Mouse (Mus musculus) thymus, adult 2 months (tissue): ENCODE results near the gene Glis3.

ENCODE experiments used
- CTCF ChIP-seq: fragments of 200-500 bp; IDR thresholded peaks from 2 replicates; pipeline ENCODE4 v1.5.1; 2012; ENCODE audit warnings: mild to moderate bottlenecking, control low read depth, low read length, moderate library complexity, borderline replicate concordance; ENCODE audit not compliant: control insufficient read depth, poor library complexity, insufficient read depth; ENCODE audit errors: extremely low read depth
- POLR2A ChIP-seq: fragments of 200-500 bp; IDR thresholded peaks from 2 replicates; pipeline ENCODE4 v1.6.1; 2012; ENCODE audit warnings: mild to moderate bottlenecking, low read length, control low read depth, moderate library complexity; ENCODE audit not compliant: control insufficient read depth, poor library complexity, insufficient read depth; ENCODE audit errors: extremely low read depth

DNA sequence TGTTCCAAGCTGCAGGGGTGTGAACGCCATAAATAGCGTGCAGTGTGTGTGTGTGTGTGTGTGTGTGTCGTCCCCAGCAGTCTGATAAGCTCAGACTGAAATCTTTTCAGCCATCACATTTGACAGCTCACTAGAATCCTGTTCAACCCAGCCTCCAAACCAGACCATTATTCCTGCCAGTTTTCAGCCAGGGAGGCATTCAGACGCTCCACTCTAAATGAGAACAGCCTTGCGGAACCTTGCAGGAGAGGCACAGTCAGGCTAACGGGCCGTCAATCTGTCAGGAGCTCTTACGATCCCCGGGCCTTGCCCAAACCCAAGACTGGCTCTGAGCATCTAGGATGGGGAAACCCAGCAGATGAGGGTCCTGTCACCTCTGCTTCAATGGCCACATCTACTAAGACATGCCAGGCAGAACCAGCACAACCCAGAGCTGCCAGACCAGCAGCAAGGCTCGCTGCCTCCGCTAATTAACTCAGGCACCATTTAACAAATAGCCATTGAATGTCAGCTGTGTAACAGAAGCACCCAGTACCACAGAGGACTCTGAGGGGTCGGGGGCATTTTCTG lies 226.8 kb downstream of the Glis3 start:
- TF ChIP-seq CTCF (no peak), POLR2A (no peak)
